Mouse (Mus musculus) spleen, adult 18-20 months (tissue): ENCODE results near the gene Socs5.

Source experiments
- DNase-seq, 2 experiments: peaks; one replicate each; pipeline ENCODE4 v3.0.0; 2022; ENCODE audit warnings: mixed read lengths in 2 of 2

The Socs5 gene

GRCm38 (mm10) chr17:87108507-87109292, 1.2 kb downstream of the Socs5 start:
- DNase-seq = no peak

GRCm38 (mm10) chr17:87109504-87109903, 2.0 kb downstream of the Socs5 start:
- DNase-seq = no peak

- DNase-seq = no peak
Observed at GRCm38 (mm10) chr17:87112852-87113592, 5.5 kb downstream of the Socs5 start.

GRCm38 (mm10) chr17:87115615-87116014, 8.1 kb downstream of the Socs5 start:
- DNase-seq = no peak

- DNase-seq = no peak
Observed at GRCm38 (mm10) chr17:87118966-87119526, 11.6 kb downstream of the Socs5 start.

- no peak for DNase-seq
Observed at GRCm38 (mm10) chr17:87125344-87125743, 17.9 kb downstream of the Socs5 start.

GRCm38 (mm10) chr17:87132258-87132657, 24.8 kb downstream of the Socs5 start:
- no peak for DNase-seq

- no peak for DNase-seq
Observed at GRCm38 (mm10) chr17:87133823-87134222, 26.3 kb downstream of the Socs5 start.

GRCm38 (mm10) chr17:87134631-87135030, 27.2 kb downstream of the Socs5 start:
- no peak for DNase-seq

- DNase-seq = no peak
Observed at GRCm38 (mm10) chr17:87135741-87136140, 28.3 kb downstream of the Socs5 start.

- no peak for DNase-seq
Observed at GRCm38 (mm10) chr17:87141188-87141935, 33.9 kb downstream of the Socs5 start.

- no peak for DNase-seq
Observed at GRCm38 (mm10) chr17:87142271-87142670, 34.8 kb downstream of the Socs5 start.

- no peak for DNase-seq
Observed at GRCm38 (mm10) chr17:87143186-87143585, 35.7 kb downstream of the Socs5 start.

- no peak for DNase-seq
Observed at GRCm38 (mm10) chr17:87146415-87147021, 39.0 kb downstream of the Socs5 start.

- DNase-seq = no peak
Observed at GRCm38 (mm10) chr17:87149762-87150161, 42.3 kb downstream of the Socs5 start.

- no peak for DNase-seq
Observed at GRCm38 (mm10) chr17:87152984-87153383, 45.5 kb downstream of the Socs5 start.

GRCm38 (mm10) chr17:87155664-87156063, 48.2 kb downstream of the Socs5 start:
- no peak for DNase-seq

GRCm38 (mm10) chr17:87157739-87158138, 50.3 kb downstream of the Socs5 start:
- no peak for DNase-seq

- no peak for DNase-seq
Observed at GRCm38 (mm10) chr17:87158597-87158996, 51.1 kb downstream of the Socs5 start.

- no peak for DNase-seq
Observed at GRCm38 (mm10) chr17:87160270-87160669, 52.8 kb downstream of the Socs5 start.

- no peak for DNase-seq
Observed at GRCm38 (mm10) chr17:87164312-87164922, 56.9 kb downstream of the Socs5 start.

GRCm38 (mm10) chr17:87167407-87167806, 59.9 kb downstream of the Socs5 start:
- DNase-seq = no peak
